Mouse (Mus musculus) gastrocnemius, adult 18-20 months (tissue): ENCODE results near the gene Tyw1. TPM values are rescaled to one million over a fixed set of nuclear protein-coding genes. Genes with fewer than 3 reads are reported as not detected.

Experiments used
- DNase-seq: peaks from one replicate; pipeline ENCODE4 v3.0.0; 2021; ENCODE audit warnings: low spot score
- total RNA-seq, 2 experiments: library from RNA; stranded (reverse); gene quantifications; 2 replicates each; pipeline ENCODE4 v1.2.3; 2021

Tyw1 gene
- total RNA-seq, 2 experiments from 2014 or later, result 10.0 to 11.1 TPM

DNA sequence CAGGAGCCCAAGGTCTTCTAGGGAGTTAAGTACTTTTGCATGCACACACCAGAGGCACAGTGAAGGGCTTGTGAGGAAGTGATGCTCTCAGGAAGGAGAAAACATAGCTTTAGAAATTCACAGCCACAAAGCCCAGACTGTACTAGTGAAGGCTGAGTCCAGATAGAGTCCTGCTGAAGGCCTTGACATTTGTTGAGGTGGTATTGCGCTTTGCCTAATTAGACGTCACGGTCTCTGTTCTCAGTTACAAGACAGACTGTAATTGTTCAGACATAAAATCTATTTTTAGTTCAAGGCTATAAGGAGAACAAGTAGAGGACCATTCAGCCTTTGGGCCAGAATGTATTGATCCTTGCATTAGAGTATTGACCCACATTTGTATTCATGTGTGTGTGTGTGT is 58.1 kb downstream of the Tyw1 start:
- no peak for DNase-seq

DNA sequence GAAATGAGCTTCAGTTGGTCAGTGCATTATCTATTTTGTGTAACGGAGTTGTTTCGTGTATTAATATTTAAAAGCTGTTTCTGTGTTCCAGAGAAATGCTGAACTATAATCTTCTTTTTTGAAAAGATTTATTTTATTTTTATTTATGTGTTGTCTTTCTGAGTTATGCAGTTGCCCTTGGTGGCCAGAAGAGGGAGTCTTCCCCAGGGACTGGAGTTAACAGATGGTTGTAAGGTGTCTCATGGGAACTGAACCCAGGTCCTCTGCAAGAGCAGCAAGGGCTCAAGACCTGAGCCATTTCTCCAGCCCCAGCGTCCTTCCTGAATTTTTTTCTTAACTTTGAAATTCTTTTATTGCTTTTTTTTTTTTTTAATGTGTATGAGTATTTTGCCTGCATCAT is 59.5 kb downstream of the Tyw1 start:
- no peak for DNase-seq

DNA sequence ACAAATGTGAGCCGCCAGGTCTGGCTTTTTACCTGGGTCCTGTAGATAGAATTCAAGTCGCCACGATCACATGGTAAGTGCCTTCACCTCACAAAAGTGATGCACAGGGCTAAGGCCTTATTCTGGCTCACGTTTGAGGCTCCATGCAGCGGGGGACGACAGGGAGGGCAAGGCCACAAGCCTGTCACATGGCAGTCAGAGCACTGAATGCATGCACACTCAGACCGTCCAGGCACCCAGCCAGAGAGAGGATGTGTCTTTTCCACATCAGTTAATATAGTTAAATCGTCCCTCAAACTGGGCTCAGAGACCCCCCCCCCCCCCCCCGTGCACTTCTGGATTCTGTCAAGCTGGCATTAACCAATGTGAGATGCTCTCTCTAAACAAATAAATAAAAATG is 60.9 kb downstream of the Tyw1 start:
- no peak for DNase-seq

DNA sequence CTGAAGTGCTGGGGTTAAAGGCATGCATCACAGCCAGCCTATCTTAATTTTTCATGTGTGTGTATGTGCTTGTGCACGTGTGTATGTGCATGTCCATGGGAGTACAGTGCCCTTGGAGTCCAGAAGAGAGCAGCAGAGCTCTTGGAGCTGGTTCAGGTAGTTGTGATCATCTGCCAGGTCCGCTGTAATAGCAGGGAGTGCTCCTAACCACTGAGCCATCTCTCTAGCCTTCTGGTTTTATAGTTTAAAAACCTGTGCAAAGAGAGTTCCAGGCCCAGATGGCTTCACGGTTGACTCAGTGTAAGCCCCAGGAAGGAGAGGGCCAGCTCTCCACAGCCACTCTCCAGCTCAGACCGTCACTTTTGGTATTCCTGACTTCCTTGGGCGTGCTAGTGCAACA is 64.4 kb downstream of the Tyw1 start:
- no peak for DNase-seq

DNA sequence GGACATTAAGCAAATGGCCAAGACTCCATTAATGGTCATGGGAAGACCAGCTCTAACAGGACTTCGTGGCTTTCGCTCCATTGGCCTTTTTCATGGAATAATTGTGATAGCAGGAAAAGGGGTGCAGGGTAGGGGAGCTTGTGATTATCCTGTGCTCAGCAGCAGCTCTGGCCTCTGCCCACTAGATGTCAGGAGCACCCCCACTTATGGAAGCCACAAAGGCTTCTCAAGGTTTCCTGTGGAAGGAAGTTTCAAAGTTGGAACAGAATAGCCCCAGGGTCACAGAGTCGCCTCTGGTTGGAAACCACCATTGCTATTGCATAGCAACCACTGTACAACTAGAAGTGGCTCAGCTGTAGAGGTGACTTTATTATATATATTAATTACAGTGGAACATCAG is 65.1 kb downstream of the Tyw1 start:
- DNase-seq, result no peak

DNA sequence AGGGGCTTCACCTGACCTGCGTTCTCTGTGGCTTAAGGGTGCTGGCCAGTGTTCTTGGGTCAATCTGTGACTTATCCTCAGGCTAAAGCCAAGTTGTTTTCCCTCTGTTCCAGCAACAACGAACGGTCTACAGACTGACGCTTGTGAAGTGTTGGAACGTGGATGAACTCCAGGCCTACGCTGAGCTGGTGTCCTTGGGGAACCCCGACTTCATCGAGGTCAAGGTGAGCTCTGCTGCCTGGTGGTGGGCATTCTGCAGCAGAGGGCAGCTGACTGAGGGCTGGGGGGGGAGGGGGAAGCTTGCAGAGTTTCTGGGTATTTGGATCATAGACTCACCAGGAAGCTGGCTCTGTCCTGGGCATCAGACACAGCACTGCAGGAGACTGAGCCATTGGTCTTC is 70.1 kb downstream of the Tyw1 start:
- DNase-seq, result no peak

DNA sequence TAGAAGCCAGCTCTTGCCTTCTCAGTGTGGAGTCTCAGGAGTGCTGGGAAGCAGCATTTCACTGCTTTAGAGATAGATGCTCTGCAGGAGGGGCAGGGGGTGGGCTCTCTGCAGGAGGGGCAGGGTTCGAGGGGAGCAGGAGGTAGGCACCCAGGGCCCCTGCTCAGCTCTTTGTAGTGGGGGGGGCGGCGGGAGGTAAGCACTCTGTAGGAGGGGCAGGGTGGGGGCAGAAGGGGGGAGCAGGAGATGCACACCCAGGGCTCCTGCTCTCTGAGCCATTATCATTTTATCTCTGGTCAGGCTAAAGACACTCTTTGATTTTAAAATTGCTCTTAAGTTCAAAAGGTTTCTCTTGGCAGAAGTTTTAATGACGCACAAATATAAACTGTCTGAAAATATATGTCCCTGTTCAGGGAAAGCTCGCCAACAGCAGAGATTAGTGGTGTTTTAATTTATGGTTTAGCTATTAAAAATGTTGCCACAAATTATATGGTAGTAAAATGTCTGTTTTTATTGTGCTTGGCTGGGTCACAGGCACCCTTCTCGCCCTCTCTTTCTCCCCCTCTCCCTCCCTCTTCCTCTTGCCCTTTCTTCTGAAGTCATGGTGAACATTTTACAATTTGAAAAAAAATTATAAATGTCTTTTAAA is 72.3 kb downstream of the Tyw1 start:
- DNase-seq, result no peak

DNA sequence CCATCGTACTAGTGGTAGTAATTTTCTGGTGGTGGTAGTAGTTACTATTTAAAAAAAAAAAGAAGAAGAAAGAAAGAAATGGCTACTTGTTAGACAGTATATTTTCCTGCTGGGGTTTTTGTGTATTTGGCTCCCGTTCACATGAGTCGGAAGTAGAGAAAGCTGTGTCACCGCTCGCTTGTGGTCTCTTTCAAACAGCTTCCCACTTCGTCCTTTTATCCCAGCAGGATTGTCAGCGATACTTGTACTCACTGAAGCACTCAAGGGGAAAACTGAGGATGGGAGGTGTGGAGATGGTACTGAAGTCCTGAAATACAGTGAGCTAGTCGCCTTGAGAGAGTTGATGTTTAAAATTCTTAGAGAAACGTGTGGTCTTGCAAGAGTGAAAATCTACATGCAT is 72.9 kb downstream of the Tyw1 start:
- DNase-seq, result no peak

DNA sequence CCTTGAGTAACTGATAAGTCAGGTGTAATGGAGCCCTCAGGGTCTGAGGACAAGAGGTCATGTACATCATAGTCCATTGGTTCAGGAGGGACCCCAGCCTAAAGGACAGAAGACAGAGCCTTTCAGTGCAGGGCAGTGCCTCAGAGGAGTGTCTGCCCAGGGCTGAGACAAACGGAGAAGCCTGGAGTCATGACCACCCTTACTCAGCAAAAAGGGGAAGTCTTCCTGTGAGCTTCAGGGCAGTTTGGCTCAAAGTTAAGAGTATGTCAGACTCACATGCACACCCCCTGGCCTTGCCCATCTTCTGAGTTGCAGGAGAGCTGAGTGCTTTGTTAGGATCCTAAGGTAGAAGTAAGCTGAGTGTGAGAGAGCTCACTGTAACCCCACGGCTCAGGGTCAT is 74.5 kb downstream of the Tyw1 start:
- DNase-seq, result no peak

DNA sequence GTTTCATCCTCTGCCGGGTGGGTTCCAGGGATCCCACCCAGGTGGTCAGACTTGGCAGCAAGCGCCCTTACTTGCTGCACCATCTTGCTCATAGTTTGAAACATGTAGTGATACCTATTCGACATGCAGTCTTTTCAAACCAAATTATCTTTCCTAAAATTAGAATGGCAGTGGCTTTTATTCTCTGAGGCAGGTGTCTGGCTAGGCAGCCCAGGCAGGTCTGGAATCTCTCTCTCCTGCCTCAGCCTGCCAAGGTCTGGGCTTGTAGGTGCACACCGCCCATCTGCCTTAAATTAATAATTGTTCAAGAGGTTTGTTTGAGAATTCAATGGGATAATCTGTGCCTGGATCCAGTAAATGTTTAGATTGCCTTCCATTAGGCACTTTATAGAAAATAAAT is 75.4 kb downstream of the Tyw1 start:
- DNase-seq, result no peak

DNA sequence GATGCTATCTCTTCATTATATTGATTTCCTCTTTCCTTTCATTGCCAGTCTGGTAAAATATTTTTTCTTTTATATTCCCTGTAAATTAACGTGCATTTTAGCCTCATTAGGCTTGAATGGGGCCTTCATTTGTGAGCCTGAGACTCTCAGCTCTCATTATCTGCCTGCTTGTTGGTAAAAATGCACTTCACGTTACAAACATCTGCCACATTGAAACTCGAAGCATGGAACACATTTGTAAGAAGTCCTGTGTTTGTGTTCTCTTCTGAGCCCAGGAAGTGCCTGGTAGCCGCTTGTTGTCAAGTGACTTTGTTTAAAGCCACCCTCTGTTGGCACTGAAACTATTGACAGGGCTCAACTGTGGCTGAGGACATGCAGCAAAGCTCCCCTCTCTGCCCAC is 75.8 kb downstream of the Tyw1 start:
- DNase-seq, result no peak

DNA sequence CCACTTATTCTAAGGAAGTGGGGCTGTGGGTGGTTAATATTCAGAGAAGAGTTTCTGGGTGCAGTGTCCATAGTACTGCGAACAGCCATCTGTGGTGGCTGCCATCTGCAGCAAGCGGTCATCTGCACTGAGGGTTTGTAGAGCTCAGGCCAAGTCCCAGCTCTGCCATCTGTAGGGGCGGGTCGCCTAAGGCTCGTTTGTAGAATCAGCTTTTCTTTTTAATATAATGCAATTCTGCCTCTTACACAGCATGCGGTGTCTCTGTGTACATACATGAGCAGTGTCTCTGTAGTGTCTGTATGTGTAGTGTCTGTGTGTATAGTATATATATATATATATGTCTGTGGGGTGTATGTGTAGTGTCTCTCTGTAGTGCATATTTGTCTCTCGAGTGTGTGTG is 78.1 kb downstream of the Tyw1 start:
- no peak for DNase-seq

DNA sequence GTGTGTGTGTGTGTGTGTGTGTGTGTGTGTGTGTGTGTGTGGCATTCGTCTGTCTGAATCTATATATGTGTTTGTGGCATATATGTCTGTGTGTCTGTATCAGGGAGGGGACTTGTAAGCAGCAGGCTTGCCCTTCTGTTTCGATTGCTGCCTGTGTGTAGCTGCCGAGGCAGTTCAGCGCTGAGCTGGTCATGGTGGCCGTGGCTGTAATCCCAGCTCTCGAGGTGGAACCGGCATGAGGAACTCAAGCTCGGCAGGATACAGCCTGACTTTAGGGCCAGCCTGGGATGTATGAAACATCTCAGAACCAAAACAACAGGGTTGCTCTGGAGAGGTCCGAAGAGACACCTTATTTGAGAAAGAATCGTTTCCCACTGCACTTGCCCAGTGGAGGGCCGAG is 78.6 kb downstream of the Tyw1 start:
- DNase-seq, result no peak

DNA sequence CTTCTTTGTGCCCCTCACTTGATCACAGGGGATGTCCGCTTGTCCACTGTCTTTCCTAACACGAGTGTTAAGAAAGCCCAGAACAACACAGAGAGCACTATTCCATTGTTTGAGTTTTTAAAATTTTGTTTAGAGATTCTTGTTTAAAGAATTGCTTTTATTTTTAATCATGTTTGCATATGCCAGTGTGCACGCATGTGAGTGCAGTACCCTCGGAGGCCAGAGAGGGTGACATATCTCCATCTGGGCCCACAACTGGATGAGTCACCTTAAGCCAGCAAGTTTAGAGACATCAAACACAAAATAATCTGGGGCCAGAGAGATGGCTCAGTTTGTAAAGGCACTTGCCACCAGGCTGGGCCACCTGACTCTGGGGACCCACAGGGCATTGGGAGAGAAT is 80.0 kb downstream of the Tyw1 start:
- no peak for DNase-seq

DNA sequence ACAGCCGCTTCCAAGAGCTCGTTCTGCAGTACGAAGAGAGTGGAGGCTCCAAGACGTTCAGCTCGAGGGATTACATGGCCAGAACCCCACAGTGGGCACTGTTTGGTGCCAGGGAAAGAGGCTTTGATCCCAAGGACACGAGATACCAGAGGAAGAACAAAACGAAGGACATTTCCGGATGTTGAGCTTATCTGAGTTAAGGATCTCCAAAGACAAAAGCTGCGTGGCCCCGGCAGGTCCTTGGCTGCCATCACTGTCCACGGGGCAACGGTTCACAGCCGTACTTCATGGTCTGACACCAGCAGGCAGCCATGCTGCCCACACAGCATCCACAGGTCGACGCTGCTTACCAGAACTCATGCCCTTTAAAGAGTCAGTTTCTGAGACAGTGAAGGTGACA is 85.2 kb downstream of the Tyw1 start:
- DNase-seq, result no peak

DNA sequence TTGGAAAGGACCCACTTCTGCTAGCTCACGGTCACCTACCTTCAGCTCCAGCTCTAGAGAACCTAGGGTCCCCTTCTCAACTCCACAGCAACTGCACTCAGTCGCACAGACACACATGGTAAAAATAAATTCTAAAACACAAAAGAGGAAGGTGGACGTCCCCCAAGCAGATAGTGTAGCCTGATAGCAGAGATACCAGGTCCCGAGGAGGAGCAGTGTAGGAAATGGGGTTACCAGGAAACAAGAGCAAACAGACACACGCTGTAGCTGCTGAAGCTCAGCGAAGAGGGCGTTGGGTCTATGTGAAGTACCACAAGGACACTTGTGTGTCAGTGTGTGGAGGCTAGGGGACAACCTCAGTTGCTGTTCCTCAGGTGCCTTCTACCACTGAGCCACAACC is 89.6 kb downstream of the Tyw1 start:
- no peak for DNase-seq

DNA sequence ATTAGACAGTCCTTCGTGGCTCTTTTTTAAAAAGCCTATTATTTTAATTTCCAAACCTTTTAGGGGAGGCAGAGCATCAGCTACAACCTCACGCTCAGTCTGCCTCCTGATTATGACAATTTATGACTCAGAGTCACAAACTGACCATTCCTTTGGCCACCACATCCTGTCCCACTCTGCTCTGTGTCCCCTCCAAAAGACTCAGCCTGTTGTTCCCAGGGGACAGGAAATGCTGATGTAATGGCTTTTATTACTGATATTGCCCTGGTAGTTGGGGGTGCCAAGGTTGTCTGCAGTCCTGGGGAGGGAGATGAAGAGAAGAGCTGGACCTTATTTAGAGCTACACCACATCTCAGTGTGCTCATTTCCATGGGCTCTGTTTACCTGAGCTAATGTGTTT is 90.5 kb downstream of the Tyw1 start:
- no peak for DNase-seq

DNA sequence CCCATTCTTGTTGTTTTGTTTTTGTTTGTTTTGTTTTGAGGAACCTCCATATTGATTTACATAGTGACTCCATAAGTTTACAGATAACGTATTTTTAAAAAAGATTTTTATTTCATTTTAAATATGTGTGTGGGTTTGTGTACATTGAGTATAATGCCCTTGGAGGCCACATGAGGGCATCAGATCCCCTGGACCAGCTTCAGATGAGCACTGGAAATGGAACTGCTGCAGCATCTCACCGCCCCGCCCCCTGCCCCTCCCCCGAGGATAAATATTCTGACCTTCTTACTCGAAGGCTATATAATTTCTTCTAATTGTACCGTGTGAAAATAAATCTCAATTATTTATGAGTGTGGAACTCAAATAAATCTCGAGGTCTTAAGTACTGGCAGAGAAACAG is 99.8 kb downstream of the Tyw1 start:
- no peak for DNase-seq

DNA sequence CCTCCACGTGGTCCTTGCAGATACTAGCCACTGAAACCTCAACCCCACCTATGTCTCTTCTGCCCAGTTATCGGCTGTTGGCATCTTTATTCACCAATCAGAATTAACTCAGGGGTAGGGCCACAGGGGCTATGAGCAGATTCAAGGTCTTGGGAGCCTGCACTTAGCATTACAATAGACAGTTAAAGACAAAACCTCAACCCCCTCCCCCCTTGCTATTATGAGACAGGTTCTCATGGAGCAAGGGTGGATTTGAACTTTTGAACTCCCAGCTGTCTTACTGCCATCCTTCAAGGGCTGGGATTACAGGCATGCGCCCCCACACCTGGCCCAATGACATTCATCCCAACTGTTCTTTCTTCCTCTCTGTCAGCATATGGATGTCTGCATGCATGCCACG is 107.7 kb downstream of the Tyw1 start:
- DNase-seq, result no peak

DNA sequence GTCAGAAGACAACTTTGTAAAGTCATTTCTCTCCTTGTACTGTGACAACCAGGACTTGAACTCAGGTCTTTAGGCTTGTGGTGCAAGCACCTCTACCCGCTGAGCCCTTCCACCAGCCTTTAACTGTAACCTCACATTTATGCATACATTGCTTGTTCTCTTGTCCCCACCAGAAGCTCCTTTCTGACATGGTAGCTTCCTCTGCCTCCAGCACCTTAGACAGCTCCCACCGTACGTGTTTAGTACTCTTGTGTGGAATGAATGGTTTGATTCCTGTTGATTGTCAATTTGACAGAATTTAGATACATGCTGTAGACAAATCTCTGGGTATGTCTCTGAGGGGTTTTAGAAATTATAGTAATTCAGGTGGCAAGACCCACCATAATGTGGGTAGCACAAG is 108.4 kb downstream of the Tyw1 start:
- DNase-seq, result no peak

DNA sequence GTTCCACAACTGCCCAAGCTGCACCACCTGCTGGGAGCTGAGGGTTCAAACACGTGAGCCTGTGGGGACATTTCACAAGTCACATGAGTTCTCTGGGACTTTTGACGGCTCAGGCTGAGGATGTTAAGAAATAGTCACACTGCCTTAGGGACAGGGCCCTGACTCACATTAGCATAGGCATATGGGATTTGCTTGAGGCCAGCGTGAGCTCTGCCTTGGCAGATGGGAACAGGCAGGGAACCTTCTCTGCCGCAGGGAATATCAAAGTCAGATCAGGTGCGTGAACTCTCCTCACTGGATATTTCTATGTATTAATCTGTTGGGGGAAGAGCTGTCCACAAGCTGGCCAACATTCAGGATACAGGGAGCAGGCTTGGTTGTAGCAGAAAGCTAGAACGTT is 112.8 kb downstream of the Tyw1 start:
- no peak for DNase-seq

DNA sequence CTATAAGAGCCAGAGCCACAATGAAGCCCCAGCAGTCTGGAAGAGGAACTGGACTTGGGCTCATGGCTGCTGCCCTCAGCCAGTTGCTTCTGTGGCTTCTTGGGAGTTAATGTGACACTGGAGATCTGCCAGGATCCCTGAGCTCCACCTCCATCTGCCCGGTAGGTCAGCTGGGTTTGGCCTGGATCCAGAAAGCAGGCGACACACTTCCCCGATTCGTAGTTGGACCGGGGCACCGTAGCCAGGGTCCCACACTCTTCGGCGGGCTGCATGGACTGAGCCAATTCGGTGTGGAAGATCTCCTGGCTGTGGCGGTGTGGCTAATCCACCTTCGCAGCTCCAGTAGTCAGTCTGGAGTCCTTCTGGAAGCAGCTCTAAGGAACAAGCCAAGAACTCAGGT is 113.8 kb downstream of the Tyw1 start, which contains the start of gene Caln1:
Caln1 (plus strand) TSS at position 219 of the 400 bp plus-strand sequence.
- DNase-seq, result no peak

DNA sequence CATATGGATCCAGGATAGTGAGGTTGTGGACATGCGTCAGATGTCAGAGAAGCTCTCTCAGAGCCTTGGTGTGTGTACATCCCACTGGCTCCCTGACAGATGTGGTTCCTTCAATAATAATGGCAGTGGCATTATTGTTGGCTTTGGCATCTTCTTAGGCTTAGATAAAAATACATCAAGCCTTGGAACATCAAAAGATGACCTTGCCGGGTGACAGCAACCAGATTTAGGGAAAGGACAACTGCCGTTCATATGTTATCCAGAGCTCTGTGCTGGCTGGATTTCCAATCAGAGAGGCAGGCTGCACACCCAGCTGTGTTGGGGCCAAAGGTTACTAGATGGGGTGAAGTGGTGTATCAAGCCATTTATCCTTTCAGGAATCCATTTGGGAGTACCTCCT is 120.0 kb downstream of the Tyw1 start:
- no peak for DNase-seq

DNA sequence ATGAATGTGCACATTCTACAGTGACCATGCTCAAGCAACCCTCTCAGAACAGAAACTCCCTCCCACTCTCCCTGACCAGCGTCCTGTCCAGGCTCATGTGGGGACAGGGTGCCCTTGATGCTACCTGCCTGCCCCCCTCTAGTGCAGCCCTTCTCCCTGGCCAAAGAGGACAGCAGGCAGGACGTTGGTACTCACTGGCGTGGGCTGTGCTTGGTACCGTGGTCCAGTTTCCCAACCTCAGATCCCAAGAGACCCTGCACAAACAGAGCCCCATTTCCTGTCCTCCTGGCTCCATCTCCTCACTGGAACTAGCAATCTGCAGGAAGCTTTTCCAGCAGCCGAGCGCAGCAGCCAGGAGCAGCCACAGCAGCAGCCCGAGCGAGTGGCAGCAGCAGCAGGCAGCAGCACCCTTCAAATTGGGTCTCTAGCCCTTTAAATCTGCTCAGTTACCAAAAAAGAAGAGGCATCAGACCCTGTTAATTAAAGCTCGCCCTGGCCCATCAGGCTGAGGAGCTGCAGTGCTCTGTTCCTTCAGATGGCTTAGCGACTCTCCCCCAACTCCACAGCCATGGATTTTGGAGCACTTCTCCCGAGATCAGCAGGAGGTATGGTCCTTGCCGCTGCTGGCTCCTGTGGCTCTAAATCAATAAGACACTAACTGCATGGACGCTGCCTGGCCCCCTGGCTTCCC is 128.9 kb downstream of the Tyw1 start, which contains the start of gene A330070K13Rik:
A330070K13Rik (minus strand) TSS at position 410 of the 691 bp plus-strand sequence.
- DNase-seq, result no peak
